In the genomic region with DNA sequence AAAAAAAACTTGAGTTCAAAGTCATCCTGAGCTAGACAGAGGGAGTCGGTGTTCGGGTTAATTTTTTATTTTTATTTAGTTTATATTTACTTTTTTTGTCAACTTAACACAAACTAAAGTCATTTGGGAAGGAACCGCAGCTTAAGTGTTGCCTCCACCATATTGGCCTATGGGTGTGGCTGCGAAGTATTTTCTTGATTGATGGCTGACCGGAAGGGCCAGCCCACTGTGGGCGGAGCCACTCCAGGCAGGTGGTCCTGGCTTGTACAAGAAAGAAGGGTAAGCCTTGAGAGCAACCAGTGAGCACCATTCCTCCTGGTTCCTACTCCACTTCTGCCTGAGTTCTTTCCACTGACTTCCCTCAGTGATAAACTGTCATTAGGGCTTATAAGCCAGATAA, we compare ENCODE assay signal across 26 mouse cellular contexts. TPM values are rescaled to one million over a fixed set of nuclear protein-coding genes. Genes with fewer than 3 reads are reported as not detected.
"Had no signal": no experiment of that assay in that cellular context is flagged by ENCODE, and none has a peak within 500 bp of the region (broad histone marks: within the 10 kb centered on the region; RNA-seq: fewer than 3 reads in every experiment).

No protein-coding gene starts in this region.

- H3K9me3 ChIP-seq: hindbrain, embryonic 10.5 days; hindbrain, embryonic 12.5 days; intestine, embryonic 15.5 days; limb, embryonic 10.5 days; limb, embryonic 12.5 days; liver, embryonic 13.5 days; liver, embryonic 15.5 days had no signal

- H3K4me3 ChIP-seq: heart, adult 2 months; hindbrain, embryonic 10.5 days; hindbrain, embryonic 12.5 days; intestine, embryonic 15.5 days; layer of hippocampus, adult 2 months; left cerebral cortex, adult 2 months; limb, embryonic 10.5 days; limb, embryonic 12.5 days; liver, embryonic 13.5 days; liver, embryonic 15.5 days had no signal

- H3K9ac ChIP-seq: hindbrain, embryonic 12.5 days; hindbrain, embryonic 14.5 days; intestine, embryonic 15.5 days; limb, embryonic 12.5 days; liver, embryonic 13.5 days; liver, embryonic 15.5 days had no signal

- H3K36me3 ChIP-seq: hindbrain, embryonic 10.5 days; hindbrain, embryonic 12.5 days; intestine, embryonic 15.5 days; limb, embryonic 10.5 days; limb, embryonic 12.5 days; liver, embryonic 13.5 days; liver, embryonic 15.5 days had no signal

- H3K27me3 ChIP-seq: hindbrain, embryonic 12.5 days; intestine, embryonic 15.5 days; liver, embryonic 15.5 days had no signal

- H3K4me2 ChIP-seq: heart, embryonic 11.5 days; hindbrain, embryonic 12.5 days; hindbrain, embryonic 14.5 days; intestine, embryonic 15.5 days; limb, embryonic 12.5 days; liver, embryonic 11.5 days; liver, embryonic 13.5 days; liver, embryonic 15.5 days had no signal

- ATAC-seq: hindbrain, embryonic 16.5 days; inflammation-experienced regulatory T-cells, adult 6 months; intestine, embryonic 15.5 days; intestine, postnatal 0 days had no signal

- DNase-seq: gastrocnemius, postnatal 14 days; gastrocnemius, postnatal 36 days; heart, adult 11 months; heart, adult 2 months; heart, postnatal 10 days; heart, postnatal 4 days; kidney, adult 18-20 months; kidney, postnatal 4 days; liver; liver, embryonic 13.5 days had no signal

- H3K4me1 ChIP-seq: hindbrain, embryonic 12.5 days; limb, embryonic 10.5 days; limb, embryonic 12.5 days; liver, embryonic 13.5 days; liver, embryonic 15.5 days had no signal

- H3K27ac ChIP-seq: heart, adult 2 months; hindbrain, embryonic 10.5 days; hindbrain, embryonic 12.5 days; hindbrain, embryonic 14.5 days; intestine, embryonic 15.5 days; kidney, postnatal 0 days; layer of hippocampus, adult 2 months; left cerebral cortex, adult 2 months; limb, embryonic 10.5 days; limb, embryonic 12.5 days; liver, embryonic 13.5 days; liver, embryonic 15.5 days had no signal

RNA-seq across cellular contexts. Expression of a gene that starts 14.0 kb away (rescaled TPM):
- polyA plus RNA-seq: hindbrain, embryonic 14.5 days; inflammation-experienced regulatory T-cells, adult 6 months; limb, embryonic 12.5 days had no signal

RNA-seq across cellular contexts. Expression of a gene that starts 21.4 kb away (rescaled TPM):
- polyA plus RNA-seq: hindbrain, embryonic 10.5 days; hindbrain, embryonic 12.5 days; hindbrain, embryonic 14.5 days; inflammation-experienced regulatory T-cells, adult 6 months; intestine, embryonic 15.5 days; intestine, postnatal 0 days; kidney, embryonic 14.5 days; limb, embryonic 10.5 days; limb, embryonic 12.5 days had no signal
